Mouse (Mus musculus) small intestine, adult 2 months (tissue): ENCODE measurements around the gene Olfr549.

Source experiments
- CTCF ChIP-seq: fragments of 200-500 bp; IDR thresholded peaks from 2 replicates; pipeline ENCODE4 v1.5.1; 2012; ENCODE audit warnings: low read depth, mild to moderate bottlenecking, control low read depth, inconsistent platforms, low read length, moderate library complexity, mixed read lengths; ENCODE audit not compliant: insufficient replicate concordance, insufficient read length; ENCODE audit errors: extremely low read depth
- POLR2A ChIP-seq: fragments of 200-500 bp; IDR thresholded peaks from 2 replicates; pipeline ENCODE4 v1.6.1; 2012; ENCODE audit warnings: low read depth, mild to moderate bottlenecking, control low read depth, inconsistent platforms, low read length, moderate library complexity

- TF ChIP-seq CTCF (no peak), POLR2A (peak; percentile 49; the same call in 1 of the 2 replicates)
Observed at GRCm38 (mm10) chr7:102564999-102565997, 15.6 kb downstream of the Olfr549 start, which contains the start of gene Trim21.
